Mouse (Mus musculus): ENCODE measurements around the gene Pla2g1b. TPM values are rescaled to one million over a fixed set of nuclear protein-coding genes. Genes with fewer than 3 reads are reported as not detected.

Gene Pla2g1b
- total and polyA plus RNA-seq, 2 experiments = 2.7 TPM; not detected in 1

DNA sequence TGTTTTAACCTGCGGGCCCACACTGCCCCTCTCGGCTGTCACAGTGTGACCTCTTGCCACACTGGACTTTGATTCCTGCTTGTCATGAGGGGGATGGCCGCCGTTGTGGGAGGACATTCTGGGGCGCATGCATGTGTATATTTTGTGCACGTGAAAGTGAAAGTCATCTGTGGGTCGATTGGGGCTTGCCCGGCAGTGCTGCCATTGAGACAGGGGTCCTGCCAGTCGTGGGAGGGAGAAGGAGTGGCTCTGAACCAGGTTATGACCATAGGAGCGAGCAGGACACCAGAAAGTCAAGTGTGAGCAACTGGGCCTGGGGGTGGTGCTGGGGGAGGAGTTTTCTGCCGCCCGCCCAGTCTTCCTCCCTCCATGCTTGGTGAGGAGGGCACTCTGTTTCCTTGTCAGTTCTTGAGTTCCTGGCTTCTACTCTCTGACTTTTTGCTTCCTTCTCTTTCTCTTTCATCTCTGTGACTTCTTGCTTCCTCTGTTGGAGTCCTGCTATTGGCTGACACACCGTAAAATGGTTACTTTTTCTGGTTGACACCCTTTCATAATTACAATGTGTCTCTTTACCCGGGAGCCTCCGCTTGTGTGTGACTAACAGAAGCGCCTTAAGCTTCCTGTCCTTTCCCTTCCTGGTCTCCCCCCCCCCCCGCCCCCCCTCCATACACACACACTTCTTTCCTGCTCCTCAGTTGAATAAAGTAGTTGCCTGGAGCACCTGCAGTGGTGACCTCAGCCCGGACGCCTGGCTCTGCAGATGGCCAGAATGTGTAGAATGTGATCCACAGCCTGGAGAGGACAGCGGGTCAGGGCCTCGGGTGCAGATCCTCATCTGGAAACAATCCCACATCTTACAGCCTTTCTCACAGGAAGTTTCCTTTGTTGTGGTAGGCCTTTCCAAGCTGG is 55.7 kb downstream of the Pla2g1b start:
- Histone ChIP-seq H3K36me3 (ENCODE audit: control insufficient read depth, insufficient read depth, low read length) (no peaks in the 10 kb centered on the region), H3K27ac (replicated peaks; ENCODE audit: insufficient read depth, low read depth, low read length) (peak overlapping the region; percentile 97), H3K4me1 (ENCODE audit: control insufficient read depth, insufficient read depth, low read length) (peaks cover 48% of the 10 kb centered on the region), H3K4me3 (ENCODE audit: insufficient read depth, low read depth, low read length) (peak overlapping the region; percentile 49), H3K79me2 (ENCODE audit: control insufficient read depth, insufficient read depth, low read length) (peaks cover 43% of the 10 kb centered on the region), H3K27me3 (ENCODE audit: control insufficient read depth, insufficient read depth, low read length) (no peaks in the 10 kb centered on the region), H3K9ac (ENCODE audit: low read depth, low read length) (peak overlapping the region; percentile 57)
- TF ChIP-seq CTCF (IDR thresholded peaks at IDR 0.05; ENCODE audit: low read depth, low read length) (peak; percentile 38), POLR2A (IDR thresholded peaks at IDR 0.05; ENCODE audit: extremely low read depth, insufficient read depth, low read length) (no peak)
- peak; percentile 93 for DNase-seq (ENCODE audit: extremely low read depth, low read depth, low spot score)
- 2% methylated on average over 20 of the region's 21 CpGs for WGBS

DNA sequence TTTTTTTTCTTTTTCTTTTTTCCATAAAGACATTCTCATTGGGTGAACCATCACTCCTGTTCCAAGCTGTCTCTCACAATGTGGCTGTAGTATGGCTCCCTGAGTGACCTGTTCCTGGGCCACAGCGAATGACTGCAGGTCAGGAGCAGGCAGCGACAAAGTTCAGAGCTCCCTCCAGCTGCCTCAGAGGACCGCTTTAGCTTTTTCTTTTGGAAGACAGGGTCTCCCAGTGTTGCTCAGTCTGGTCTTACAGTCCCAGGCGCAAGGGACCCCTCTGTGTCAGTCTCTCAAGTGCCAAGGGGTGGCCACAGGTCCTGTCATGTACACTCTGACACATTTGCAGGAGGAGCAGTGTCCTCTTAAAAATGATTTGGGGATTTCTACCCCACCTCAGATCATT is 56.5 kb downstream of the Pla2g1b start:
- TF ChIP-seq POLR2A (IDR thresholded peaks at IDR 0.05; ENCODE audit: extremely low read depth, insufficient read depth, low read length) = no peak
- no peak for TF ChIP-seq CTCF (IDR thresholded peaks at IDR 0.05; ENCODE audit: low read depth, low read length)
- H3K27ac ChIP-seq (replicated peaks; ENCODE audit: insufficient read depth, low read depth, low read length) = peak overlapping the region; percentile 97
- WGBS = 24% methylated on average over 4 of the region's 4 CpGs
- peaks cover 47% of the 10 kb centered on the region for H3K4me1 ChIP-seq (ENCODE audit: control insufficient read depth, insufficient read depth, low read length)
- H3K9ac ChIP-seq (ENCODE audit: low read depth, low read length) = peak overlapping the region; percentile 69
- no peaks in the 10 kb centered on the region for H3K27me3 ChIP-seq (ENCODE audit: control insufficient read depth, insufficient read depth, low read length)
- H3K36me3 ChIP-seq (ENCODE audit: control insufficient read depth, insufficient read depth, low read length) = no peaks in the 10 kb centered on the region
- peaks cover 47% of the 10 kb centered on the region for H3K79me2 ChIP-seq (ENCODE audit: control insufficient read depth, insufficient read depth, low read length)
- H3K4me3 ChIP-seq (ENCODE audit: insufficient read depth, low read depth, low read length) = peak overlapping the region; percentile 17; the same call in 1 of the 2 replicates
- DNase-seq (ENCODE audit: extremely low read depth, low read depth, low spot score) = peak; percentile 63

GRCm38 (mm10) chr5:115522981-115523499 is 57.0 kb downstream of the Pla2g1b start:
- WGBS = 17% methylated on average over 15 of the region's 15 CpGs
- H3K4me3 ChIP-seq (ENCODE audit: insufficient read depth, low read depth, low read length) = 0 out of 2 replicates have a peak overlapping the region, but pooled peaks have one; percentile 17
- peak overlapping the region; percentile 69 for H3K9ac ChIP-seq (ENCODE audit: low read depth, low read length)
- H3K27ac ChIP-seq (replicated peaks; ENCODE audit: insufficient read depth, low read depth, low read length) = peak overlapping the region; percentile 97
- TF ChIP-seq POLR2A (IDR thresholded peaks at IDR 0.05; ENCODE audit: extremely low read depth, insufficient read depth, low read length) (peak; percentile 33; the same call in 1 of the 2 replicates), CTCF (IDR thresholded peaks at IDR 0.05; ENCODE audit: low read depth, low read length) (no peak)
- H3K4me1 ChIP-seq (ENCODE audit: control insufficient read depth, insufficient read depth, low read length) = peaks cover 46% of the 10 kb centered on the region
- no peaks in the 10 kb centered on the region for H3K36me3 ChIP-seq (ENCODE audit: control insufficient read depth, insufficient read depth, low read length)
- H3K79me2 ChIP-seq (ENCODE audit: control insufficient read depth, insufficient read depth, low read length) = peaks cover 50% of the 10 kb centered on the region
- peak; percentile 84 for DNase-seq (ENCODE audit: extremely low read depth, low read depth, low spot score)
- no peaks in the 10 kb centered on the region for H3K27me3 ChIP-seq (ENCODE audit: control insufficient read depth, insufficient read depth, low read length)

DNA sequence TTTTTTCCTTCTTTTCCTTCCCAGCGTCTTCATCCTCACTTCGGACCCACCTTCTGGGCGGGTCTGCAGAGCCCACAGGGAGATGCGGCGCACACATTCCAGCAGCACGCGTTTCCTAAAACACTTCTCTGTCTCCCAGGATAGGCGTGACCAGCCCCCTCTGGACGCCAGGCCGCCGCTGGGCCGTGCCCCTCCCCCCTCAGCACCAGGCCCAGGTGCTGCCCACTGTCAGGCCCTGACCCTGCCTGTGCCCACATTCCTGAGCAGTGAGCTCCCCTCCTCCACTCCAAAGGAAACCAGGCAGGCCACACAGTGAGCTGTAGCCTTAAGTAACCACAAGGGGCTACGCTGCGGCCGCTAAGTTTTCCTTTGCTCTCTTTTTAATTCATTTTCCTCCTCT is 57.9 kb downstream of the Pla2g1b start:
- no peaks in the 10 kb centered on the region for H3K27me3 ChIP-seq (ENCODE audit: control insufficient read depth, insufficient read depth, low read length)
- peaks cover 54% of the 10 kb centered on the region for H3K79me2 ChIP-seq (ENCODE audit: control insufficient read depth, insufficient read depth, low read length)
- no peaks in the 10 kb centered on the region for H3K36me3 ChIP-seq (ENCODE audit: control insufficient read depth, insufficient read depth, low read length)
- no peak for DNase-seq (ENCODE audit: extremely low read depth, low read depth, low spot score)
- H3K9ac ChIP-seq (ENCODE audit: low read depth, low read length) = no peak overlapping the region
- H3K4me3 ChIP-seq (ENCODE audit: insufficient read depth, low read depth, low read length) = no peak overlapping the region
- no peak overlapping the region for H3K27ac ChIP-seq (replicated peaks; ENCODE audit: insufficient read depth, low read depth, low read length)
- peaks cover 42% of the 10 kb centered on the region for H3K4me1 ChIP-seq (ENCODE audit: control insufficient read depth, insufficient read depth, low read length)
- no peak for TF ChIP-seq POLR2A (IDR thresholded peaks at IDR 0.05; ENCODE audit: extremely low read depth, insufficient read depth, low read length)
- WGBS = 48% methylated on average over 15 of the region's 15 CpGs

Other genes with a start within 250 kb of the Pla2g1b start
- gene Pop5, start 230.4 kb upstream of the Pla2g1b start, total RNA-seq (2014; rRNA removed) = 56.2 and 59.2 TPM in 2 replicates
- 70.3 and 91.0 TPM in 2 replicates for gene Pop5, start 230.4 kb upstream of the Pla2g1b start, polyA plus RNA-seq (2012; rRNA removed)
- gene Rnf10, start 193.4 kb upstream of the Pla2g1b start, total RNA-seq (2014; rRNA removed) = 32.1 and 42.9 TPM in 2 replicates
- 79.2 and 81.3 TPM in 2 replicates for gene Rnf10, start 193.4 kb upstream of the Pla2g1b start, polyA plus RNA-seq (2012; rRNA removed)
- 20.7 and 24.6 TPM in 2 replicates for gene Coq5, start 186.6 kb upstream of the Pla2g1b start, total RNA-seq (2014; rRNA removed)
- gene Coq5, start 186.6 kb upstream of the Pla2g1b start, polyA plus RNA-seq (2012; rRNA removed) = 13.7 and 13.9 TPM in 2 replicates
- 13.1 and 24.1 TPM in 2 replicates for gene Dynll1, start 165.3 kb upstream of the Pla2g1b start, total RNA-seq (2014; rRNA removed)
- gene Dynll1, start 165.3 kb upstream of the Pla2g1b start, polyA plus RNA-seq (2012; rRNA removed) = 24.3 and 25.8 TPM in 2 replicates
- gene Srsf9, start 139.1 kb upstream of the Pla2g1b start, total RNA-seq (2014; rRNA removed) = 17.0 and 21.7 TPM in 2 replicates
- 25.2 and 25.3 TPM in 2 replicates for gene Srsf9, start 139.1 kb upstream of the Pla2g1b start, polyA plus RNA-seq (2012; rRNA removed)
- 6.3 and 8.6 TPM in 2 replicates for gene Gatc, start 125.1 kb upstream of the Pla2g1b start, total RNA-seq (2014; rRNA removed)
- gene Gatc, start 125.1 kb upstream of the Pla2g1b start, polyA plus RNA-seq (2012; rRNA removed) = 11.0 and 12.7 TPM in 2 replicates
- gene Triap1, start 125.0 kb upstream of the Pla2g1b start, total RNA-seq (2014; rRNA removed) = 12.9 and 14.5 TPM in 2 replicates
- gene Triap1, start 125.0 kb upstream of the Pla2g1b start, polyA plus RNA-seq (2012; rRNA removed) = 11.4 and 11.8 TPM in 2 replicates
- gene Cox6a1, start 117.3 kb upstream of the Pla2g1b start, total RNA-seq (2014; rRNA removed) = 422 and 505 TPM in 2 replicates
- 2,238 and 2,515 TPM in 2 replicates for gene Cox6a1, start 117.3 kb upstream of the Pla2g1b start, polyA plus RNA-seq (2012; rRNA removed)
- not detected in 2 replicates for gene Msi1, start 36.7 kb upstream of the Pla2g1b start, total RNA-seq (2014; rRNA removed)
- 0.09 and 0.35 TPM in 2 replicates for gene Msi1, start 36.7 kb upstream of the Pla2g1b start, polyA plus RNA-seq (2012; rRNA removed)
- 11.5 and 15.0 TPM in 2 replicates for gene Sirt4, start 18.5 kb downstream of the Pla2g1b start, total RNA-seq (2014; rRNA removed)
- 26.1 and 26.6 TPM in 2 replicates for gene Sirt4, start 18.5 kb downstream of the Pla2g1b start, polyA plus RNA-seq (2012; rRNA removed)
- 10.5 and 15.2 TPM in 2 replicates for gene Pxn, start 40.4 kb downstream of the Pla2g1b start, total RNA-seq (2014; rRNA removed)
- gene Pxn, start 40.4 kb downstream of the Pla2g1b start, polyA plus RNA-seq (2012; rRNA removed) = 33.6 and 40.2 TPM in 2 replicates
- 709 and 835 TPM in 2 replicates for gene Rplp0, start 93.2 kb downstream of the Pla2g1b start, total RNA-seq (2014; rRNA removed)
- 607 and 623 TPM in 2 replicates for gene Rplp0, start 93.2 kb downstream of the Pla2g1b start, polyA plus RNA-seq (2012; rRNA removed)
- 14.8 and 18.3 TPM in 2 replicates for gene Gcn1l1, start 99.0 kb downstream of the Pla2g1b start, total RNA-seq (2014; rRNA removed)
- 23.2 and 28.8 TPM in 2 replicates for gene Gcn1l1, start 99.0 kb downstream of the Pla2g1b start, polyA plus RNA-seq (2012; rRNA removed)
- gene Rab35, start 165.6 kb downstream of the Pla2g1b start, total RNA-seq (2014; rRNA removed) = 5.5 and 7.0 TPM in 2 replicates
- gene Rab35, start 165.6 kb downstream of the Pla2g1b start, polyA plus RNA-seq (2012; rRNA removed) = 20.1 and 21.3 TPM in 2 replicates

All from liver, adult 2 months (tissue).